Mouse (Mus musculus) induced T-regulatory cell, adult 2 months (primary cell): ENCODE data around the gene Ribc2.

ENCODE experiments used
- DNase-seq: peaks from one replicate; pipeline ENCODE4 v3.0.0-alpha.2; 2012; ENCODE audit warnings: low read depth

Ribc2 gene

DNA sequence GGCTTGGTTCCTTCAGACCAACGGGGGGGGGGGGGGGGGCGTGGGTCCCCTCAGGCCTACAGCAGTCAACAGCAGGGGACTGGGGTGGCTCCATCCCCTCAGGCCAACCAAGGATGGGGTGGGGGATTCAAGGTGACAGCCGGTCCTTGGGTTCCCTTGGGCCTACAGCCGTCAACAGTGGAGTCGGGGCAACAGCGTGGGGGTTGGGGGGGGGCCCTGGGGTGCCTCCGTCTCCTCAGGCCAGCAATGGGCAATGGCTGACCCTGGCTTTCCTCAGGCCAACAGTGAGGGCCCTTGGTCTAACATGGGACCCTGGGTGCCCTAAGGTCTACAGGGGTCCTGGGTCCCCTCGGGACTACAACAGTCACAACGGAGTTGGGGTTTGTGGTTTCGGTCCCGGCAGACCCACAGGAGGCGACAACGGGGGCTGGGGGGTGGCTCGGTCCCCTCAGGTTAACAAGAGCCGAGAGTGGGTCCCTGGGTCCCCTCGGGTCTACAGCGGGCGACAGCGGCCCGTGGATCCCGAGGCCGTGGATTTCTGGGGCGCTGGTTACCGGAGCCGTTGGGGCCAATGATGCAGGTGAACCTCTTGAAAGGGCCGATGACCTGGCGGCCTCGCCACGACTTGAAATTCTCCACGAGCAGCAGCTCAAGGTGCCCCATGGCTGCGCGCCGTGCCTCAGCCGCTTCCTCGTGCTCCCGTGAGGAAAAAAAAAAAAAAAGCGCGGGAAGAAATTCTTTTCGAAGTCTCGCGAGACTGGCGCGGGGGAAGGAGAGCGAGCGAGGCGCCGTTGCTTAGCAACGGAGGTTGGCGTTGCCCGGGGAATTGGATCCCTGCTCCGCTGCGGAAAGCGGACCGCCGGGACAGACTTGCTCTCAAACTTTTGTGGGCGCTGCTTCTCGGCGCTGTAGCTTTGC is at the start of gene Ribc2, which contains the start of gene Smc1b:
Gene Ribc2 (plus strand): TSS at position 804 of the 918 bp plus-strand sequence.
Gene Smc1b (minus strand): TSS at position 690 of the 918 bp plus-strand sequence.
- DNase-seq: peak; percentile 6

DNA sequence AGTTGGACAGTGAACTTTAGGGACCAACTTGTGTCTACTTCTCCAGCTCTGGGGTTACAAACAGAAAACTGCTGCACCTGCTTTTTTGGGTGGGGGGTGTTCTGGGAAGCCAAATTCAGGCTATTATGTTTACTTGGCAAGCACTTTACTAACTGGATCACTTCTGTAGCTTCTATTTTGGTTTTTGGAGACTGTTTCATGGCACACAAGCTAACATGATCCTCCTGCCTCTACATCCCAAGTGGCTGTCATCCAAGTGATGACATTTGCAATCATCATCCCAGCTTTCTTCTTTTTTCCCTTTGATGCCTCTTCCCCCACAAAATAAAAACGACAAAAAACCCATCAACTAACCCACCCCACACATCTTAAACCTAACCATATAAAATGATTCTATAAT is 46.2 kb upstream of the Ribc2 start:
- DNase-seq: no peak

- no peak for DNase-seq
Measured at GRCm38 (mm10) chr15:85132193-85132520, 279 bp downstream of the Ribc2 start.

DNA sequence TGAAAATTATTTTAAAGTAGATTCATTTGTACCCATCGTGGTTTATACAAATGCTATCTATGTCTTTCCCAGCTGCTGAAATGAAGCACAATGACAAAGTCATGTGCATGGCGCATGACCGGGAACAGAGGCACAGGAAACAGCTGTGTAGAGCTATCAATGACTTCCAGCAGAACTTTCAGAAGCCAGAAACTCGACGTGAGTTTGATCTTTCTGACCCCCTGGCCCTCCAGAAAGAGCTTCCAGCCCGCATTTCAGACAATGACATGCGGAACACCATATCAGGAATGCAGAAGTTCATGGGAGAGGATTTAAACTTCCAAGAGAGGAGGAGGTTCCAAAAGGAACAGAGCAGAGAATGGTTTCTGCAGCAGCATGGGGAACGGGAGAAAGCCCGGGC is 3.3 kb downstream of the Ribc2 start:
- no peak for DNase-seq

DNA sequence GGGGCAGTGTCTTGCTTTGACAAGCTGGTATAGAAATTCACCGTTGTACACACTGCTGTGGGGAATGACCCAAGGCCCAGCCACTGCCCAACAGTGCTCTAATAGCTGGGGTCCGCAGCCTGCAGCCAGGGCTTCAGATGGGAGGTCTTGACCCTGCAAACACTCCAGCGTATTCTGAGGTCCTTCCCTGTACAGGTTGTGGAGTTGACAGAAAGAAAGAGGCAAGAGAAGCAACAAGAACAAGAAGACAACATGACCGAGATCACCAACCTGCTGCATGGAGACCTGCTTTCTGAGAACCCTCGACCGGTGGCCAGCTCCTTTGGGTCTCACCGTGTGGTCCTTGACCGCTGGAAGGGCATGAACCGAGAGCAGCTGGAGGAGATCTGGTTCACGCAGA is 9.4 kb downstream of the Ribc2 start:
- no peak for DNase-seq

- DNase-seq: no peak
Measured at GRCm38 (mm10) chr15:85142441-85142840, 10.6 kb downstream of the Ribc2 start.

- no peak for DNase-seq
Measured at GRCm38 (mm10) chr15:85143161-85143560, 11.3 kb downstream of the Ribc2 start.

DNA sequence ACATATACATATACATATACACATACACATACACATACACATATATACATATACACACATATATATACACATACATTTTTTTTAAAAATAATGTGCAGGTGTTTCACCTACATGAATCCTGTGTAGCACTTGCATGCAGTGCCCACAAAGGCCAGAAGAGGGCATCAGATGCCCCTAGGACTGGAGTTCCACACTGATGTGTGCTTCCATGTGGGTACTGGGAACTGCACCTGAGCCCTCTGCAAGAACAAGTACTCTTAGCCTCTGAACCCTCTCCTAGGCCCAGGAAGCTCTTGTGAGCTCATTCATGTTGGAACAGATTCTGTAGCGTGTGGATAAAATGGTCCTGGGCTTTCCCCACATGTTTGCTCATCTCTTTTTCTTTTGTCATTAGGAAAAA is 11.9 kb downstream of the Ribc2 start:
- peak; percentile 6 for DNase-seq

DNA sequence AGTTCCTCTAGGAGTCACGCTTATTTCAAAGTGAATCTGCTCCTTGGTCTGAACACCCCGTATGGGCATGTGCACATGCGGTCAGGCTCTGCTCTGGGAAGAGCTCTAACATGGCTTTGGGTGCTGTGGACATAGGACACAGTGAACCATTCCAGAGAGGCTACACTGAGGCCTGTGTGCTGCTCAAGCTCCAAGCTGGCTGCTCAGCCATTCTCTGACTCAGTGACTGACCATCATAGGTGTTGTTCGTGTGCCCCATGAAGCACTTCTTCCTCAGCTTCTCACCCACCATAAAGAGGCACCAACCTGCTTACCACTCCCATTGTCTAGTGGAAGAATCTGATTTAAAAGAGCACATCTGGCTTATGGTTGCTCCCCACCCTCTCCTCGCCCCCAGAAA is 12.4 kb downstream of the Ribc2 start:
- no peak for DNase-seq

DNA sequence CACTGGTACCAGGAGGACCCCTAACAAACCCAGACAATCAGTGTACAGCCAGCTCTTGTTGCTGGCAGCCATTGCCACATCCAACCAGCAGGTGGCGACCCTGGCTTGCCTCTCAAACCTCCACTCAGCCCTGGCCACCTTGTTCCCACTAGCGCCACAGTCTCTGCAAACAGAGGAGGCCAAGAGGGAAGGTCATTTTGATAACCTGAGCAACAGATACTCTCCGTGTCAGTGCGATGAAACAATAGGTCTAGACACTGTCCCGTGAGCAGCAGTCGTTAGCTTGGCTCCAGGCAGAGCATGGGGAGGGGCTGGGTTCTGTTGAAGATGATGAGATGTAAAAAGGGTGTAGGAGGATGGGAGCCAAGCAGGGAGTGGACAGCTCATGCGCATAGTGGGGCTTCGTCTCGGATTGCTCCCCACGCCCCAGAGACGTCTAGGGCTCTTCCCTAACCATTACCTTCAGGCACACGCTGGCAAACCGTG is 19.6 kb downstream of the Ribc2 start:
- peak; percentile 58 for DNase-seq

DNA sequence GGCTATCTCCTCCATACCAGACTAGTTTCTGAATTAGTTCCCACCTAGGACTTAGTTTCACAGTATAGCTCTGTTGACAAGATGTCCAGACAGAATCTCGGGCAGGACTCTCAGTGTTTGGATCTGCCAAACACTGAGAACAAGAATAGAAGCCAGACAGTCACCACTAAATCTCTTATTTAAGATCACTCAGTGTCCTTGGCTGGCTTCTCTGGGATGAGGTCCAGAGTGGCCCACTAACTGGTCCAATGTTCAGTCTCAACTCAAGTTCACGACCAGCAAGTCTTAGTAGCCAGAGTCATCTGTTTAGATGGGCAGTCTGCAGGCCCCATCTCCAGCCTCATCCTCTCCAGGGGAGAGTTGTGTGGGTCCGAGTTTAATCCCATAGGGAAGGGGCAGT is 20.7 kb downstream of the Ribc2 start:
- DNase-seq: no peak

DNA sequence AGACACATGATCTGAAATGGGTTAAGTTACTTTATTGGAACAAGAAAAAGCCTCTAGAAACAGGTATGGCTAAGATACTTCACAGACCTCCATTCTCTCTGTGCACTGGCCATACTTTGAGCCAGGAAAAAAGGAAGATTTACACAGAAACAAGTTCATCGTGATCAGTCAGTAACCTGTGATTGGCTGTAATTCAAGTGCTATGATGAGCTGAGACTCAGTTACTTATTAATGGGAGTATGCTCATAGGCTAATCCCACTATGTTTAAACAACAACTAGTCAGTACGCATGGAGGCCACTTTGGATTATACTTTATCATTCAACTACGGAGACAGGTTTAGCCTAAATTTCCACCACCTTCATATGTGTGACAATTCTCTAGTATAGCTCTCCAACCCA is 22.2 kb downstream of the Ribc2 start:
- DNase-seq: no peak

- DNase-seq: no peak
Measured at GRCm38 (mm10) chr15:85156198-85156597, 24.3 kb downstream of the Ribc2 start.

DNA sequence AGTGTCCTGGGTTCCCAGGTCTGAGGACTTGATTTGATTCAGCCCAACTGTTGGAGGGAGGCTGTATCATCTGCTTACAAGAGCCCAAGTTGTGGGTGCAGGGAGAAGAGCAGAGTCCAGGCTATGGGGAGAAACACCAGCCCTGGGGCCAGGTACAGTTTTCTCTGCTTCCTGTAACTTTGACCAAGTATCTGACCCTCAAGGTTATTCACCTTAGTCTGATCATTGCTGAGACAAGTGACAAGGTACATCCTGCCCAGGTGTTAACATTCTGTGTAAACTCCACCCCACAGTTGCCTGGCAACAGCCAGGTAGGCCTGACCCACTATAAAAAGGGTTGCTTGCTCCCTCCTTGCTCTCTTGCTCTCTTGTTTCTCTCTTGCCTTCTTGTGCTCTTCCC is 29.5 kb downstream of the Ribc2 start:
- DNase-seq: no peak

GRCm38 (mm10) chr15:85162693-85163663 is 31.1 kb downstream of the Ribc2 start:
- no peak for DNase-seq

DNA sequence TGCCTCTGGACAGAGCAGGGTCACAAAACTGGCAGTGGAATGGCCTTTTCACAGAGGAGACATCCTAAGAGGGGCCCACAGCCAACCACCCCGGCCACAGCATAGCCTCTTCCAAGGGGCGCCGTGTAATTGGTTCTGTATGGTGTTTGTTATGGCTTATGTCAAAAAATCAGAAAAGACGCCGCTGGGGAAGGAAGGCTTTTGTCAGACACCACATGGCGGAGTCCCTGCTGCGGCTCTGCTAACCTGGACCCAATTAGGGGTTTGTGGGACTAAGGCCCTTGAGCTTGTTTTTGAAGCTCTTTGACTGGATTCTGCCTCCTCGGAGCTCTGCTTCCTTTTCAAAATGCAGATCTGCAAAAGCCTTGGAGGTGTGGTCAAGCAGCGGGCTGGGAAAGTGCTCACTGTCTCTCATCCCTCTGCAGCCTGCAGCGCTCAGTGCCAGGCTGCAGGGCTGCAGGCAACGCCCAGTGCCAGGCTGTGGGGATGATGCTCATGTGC is 34.6 kb downstream of the Ribc2 start:
- no peak for DNase-seq

GRCm38 (mm10) chr15:85167086-85167679 is 35.3 kb downstream of the Ribc2 start:
- no peak for DNase-seq

DNA sequence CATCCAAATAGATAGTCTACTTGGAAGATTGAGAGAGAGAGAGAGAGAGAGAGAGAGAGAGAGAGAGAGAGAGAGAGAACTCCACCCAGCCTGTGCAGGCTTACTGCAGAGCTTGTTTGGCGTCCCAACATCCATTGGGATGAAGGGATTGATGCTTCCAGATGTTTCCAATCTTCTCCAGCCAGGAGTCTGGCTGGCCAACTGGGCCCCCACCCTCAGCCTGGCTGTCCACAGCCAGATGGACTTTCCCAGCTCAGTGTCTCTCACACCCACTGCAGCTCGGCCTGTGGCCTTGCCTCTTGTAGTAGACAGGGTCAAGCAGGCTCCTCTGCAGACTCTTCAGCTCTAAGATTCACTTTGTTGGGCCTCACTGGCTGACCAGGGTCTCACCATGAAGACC is 40.2 kb downstream of the Ribc2 start:
- DNase-seq: no peak

- DNase-seq: no peak
Measured at GRCm38 (mm10) chr15:85173425-85173824, 41.5 kb downstream of the Ribc2 start.

DNA sequence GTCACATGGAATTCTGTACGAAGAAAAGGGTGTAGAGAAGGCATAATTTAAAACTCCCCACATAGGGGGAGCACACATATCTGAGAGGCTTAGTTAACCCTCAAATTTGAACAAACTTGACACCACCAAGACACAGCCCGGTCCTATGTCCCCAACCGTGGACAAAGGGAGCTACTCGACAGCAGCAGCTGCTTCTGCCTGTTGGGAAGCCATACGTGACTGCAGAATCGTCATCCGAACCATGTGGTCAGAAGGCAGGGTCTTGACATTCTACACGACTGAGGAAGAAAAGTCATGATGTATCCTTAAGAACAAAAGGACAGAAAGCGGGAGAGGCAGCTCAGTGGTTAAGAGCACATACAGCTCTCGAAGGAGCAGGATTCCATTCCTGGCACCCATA is 42.2 kb downstream of the Ribc2 start:
- DNase-seq: no peak

GRCm38 (mm10) chr15:85177576-85177975 is 45.7 kb downstream of the Ribc2 start:
- peak; percentile 88 for DNase-seq

GRCm38 (mm10) chr15:85178172-85178571 is 46.3 kb downstream of the Ribc2 start:
- DNase-seq: no peak
